Mouse (Mus musculus): ENCODE measurements around the gene Gm9376. TPM values are rescaled to one million over a fixed set of nuclear protein-coding genes. Genes with fewer than 3 reads are reported as not detected.

Gm9376 gene
- polyA plus RNA-seq, 1 experiment: not detected

GRCm38 (mm10) chr14:118282272-118282671, 15.5 kb downstream of the Gm9376 start:
- no peak for DNase-seq (ENCODE audit: low spot score)

DNA sequence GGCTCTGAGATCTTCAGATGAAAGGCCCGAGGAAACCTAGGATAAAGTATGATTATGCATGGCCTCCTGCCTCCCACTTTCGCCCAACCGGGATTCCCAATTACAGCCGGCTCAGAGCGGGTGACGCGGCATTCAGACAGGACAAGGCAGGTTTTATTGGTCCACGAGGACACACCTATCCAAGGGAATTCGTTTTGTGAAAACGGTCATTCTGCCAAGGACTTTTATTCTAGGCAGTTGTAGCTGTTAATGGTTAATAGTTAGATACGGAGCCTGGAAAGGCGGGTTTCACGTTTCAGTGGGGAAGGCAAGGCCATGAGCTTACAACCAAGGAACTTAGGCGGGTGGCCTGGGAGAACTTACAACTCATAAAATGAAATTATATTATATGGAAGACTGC, 16.2 kb downstream of the Gm9376 start:
- no peak for DNase-seq (ENCODE audit: low spot score)

- DNase-seq (ENCODE audit: low spot score): no peak
Measured at GRCm38 (mm10) chr14:118286096-118286495, 19.3 kb downstream of the Gm9376 start.

- DNase-seq (ENCODE audit: low spot score): no peak
Measured at GRCm38 (mm10) chr14:118289133-118289532, 22.4 kb downstream of the Gm9376 start.

GRCm38 (mm10) chr14:118290009-118290408, 23.2 kb downstream of the Gm9376 start:
- no peak for DNase-seq (ENCODE audit: low spot score)

DNA sequence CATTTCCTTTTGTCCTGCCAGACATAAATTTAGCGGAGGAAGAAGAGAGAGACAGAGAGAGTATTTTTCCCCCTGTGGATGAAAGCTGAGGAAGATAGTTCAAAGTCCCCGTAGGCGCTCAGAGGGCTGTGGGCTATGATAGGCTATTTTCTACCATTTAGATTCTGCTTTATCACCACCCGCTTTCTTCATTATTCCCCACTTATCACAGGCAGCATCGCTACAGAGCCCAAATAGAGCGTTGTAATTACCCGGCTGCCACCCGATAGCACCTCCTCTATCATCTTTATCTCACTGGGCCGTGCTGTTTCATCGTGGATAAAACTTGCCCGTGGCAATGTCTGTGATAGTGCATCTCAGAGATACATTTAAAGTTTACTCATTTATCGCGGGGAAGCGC, 35.8 kb downstream of the Gm9376 start:
- no peak for DNase-seq (ENCODE audit: low spot score)

- no peak for DNase-seq (ENCODE audit: low spot score)
Measured at GRCm38 (mm10) chr14:118304560-118304959, 37.8 kb downstream of the Gm9376 start.

GRCm38 (mm10) chr14:118305951-118306350, 39.2 kb downstream of the Gm9376 start:
- no peak for DNase-seq (ENCODE audit: low spot score)

DNA sequence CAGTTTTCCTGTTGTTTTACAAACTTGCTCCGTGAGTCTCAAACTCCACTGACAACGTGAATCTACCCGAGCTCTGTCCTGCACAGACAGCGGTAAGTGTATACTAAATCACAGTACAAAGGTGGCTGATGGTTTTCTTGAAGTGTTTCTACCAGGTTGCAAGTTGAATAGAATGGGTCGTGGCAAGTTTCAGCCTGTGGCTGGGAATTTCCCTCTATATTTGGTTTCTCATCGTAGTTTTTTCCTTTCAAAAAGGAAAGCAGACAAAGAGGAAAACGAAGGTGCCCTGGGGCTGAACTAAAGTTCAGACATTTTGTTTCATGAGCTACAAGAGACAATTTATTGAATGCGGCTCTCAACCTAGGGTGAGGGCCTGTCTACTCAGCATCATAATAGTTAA, 40.3 kb downstream of the Gm9376 start:
- DNase-seq (ENCODE audit: low spot score): no peak

DNA sequence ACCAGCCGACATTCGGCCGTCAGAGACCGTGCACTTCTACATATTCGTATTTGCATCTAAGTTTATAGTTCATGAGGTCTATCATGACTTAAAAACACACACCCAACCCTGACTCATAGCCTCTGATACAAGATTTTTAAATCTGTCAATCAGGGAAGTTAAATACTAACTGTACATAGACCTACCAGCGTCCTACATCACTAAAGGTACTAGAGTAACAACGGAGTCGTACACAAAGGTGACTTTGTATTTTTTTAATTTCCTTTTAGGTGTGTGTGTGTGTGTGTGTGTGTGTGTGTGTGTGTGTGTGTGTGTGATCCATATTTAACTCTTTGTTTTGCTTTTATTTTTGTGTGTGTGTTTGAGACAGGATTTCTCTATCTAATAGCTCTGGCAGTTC, 44.9 kb downstream of the Gm9376 start:
- DNase-seq (ENCODE audit: low spot score): no peak

DNA sequence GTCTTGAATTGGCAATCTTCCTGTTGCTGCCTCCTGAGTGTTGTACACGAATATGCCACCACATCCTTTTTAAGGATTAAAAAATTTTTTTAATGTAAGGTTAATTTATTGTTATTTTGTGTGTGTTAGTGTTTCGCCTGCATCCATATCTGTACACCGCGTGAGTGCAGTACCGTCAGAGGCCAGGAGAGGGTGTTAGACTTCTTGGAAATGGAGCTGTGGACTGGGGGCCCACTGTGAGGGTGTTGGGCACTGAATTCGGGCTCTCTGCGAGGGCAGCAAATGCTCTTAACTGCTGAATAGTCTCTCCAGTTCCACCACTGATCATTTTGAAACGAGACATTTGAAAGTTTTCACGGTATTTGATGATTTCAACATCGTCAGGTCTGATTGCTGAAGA, 45.9 kb downstream of the Gm9376 start:
- DNase-seq (ENCODE audit: low spot score): no peak

DNA sequence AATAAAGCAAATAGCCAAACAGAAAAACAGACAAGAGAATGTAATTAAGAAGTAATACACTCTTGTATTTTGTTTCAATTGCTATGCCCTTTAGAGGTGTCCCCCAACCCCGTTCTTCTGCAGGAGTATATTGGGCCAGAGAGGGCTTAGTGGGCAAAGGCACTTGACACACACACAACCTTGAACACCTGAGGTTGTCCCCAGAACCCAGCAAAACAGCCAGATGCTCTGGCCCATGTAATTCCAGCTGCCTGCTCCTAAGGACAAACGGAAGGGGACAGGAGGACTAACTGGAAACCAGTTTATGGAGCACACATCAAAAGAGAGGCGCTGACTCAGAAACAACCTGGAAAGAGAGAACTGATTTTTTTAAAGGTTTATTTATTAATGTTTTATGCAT, 47.2 kb downstream of the Gm9376 start:
- DNase-seq (ENCODE audit: low spot score): no peak

- no peak for DNase-seq (ENCODE audit: low spot score)
Measured at GRCm38 (mm10) chr14:118317260-118317659, 50.5 kb downstream of the Gm9376 start.

Other genes with a start within 250 kb of the Gm9376 start
- 0.62 and 0.72 TPM in 2 replicates for gene Dct, start 214.7 kb upstream of the Gm9376 start, polyA plus RNA-seq (2012; rRNA removed)
- gene Tgds, start 134.2 kb upstream of the Gm9376 start, polyA plus RNA-seq (2012; rRNA removed): 15.4 and 19.9 TPM in 2 replicates
- gene Gpr180, start 129.8 kb upstream of the Gm9376 start, polyA plus RNA-seq (2012; rRNA removed): 30.0 and 38.9 TPM in 2 replicates
- 0.06 and 0.07 TPM in 2 replicates for gene Sox21, start 29.9 kb upstream of the Gm9376 start, polyA plus RNA-seq (2012; rRNA removed)

Data from urinary bladder, adult 2 months (tissue).